Mouse (Mus musculus) ES-Bruce4 (cell line): ENCODE data around the gene Wdr70. TPM values are rescaled to one million over a fixed set of nuclear protein-coding genes. Genes with fewer than 3 reads are reported as not detected.

Experiments
- H3K27ac ChIP-seq: 2 replicates; pipeline ENCODE4 v1.5.1; 2012; ENCODE audit warnings: low read length, inconsistent platforms; ENCODE audit not compliant: insufficient read depth
- H3K27me3 ChIP-seq: 2 replicates; pipeline ENCODE4 v1.6.1; 2012; ENCODE audit warnings: mild to moderate bottlenecking, low read length, inconsistent platforms; ENCODE audit not compliant: control insufficient read depth, poor library complexity, insufficient read depth, severe bottlenecking
- H3K36me3 ChIP-seq: 2 replicates; pipeline ENCODE4 v1.6.1; 2012; ENCODE audit warnings: inconsistent platforms, mild to moderate bottlenecking, low read length, moderate library complexity; ENCODE audit not compliant: control insufficient read depth, poor library complexity, insufficient read depth, severe bottlenecking
- H3K4me1 ChIP-seq: one replicate; pipeline ENCODE4 v1.8.1; 2011; ENCODE audit warnings: low read length; ENCODE audit not compliant: control insufficient read depth, insufficient read depth
- H3K4me3 ChIP-seq: 2 replicates; pipeline ENCODE4 v1.5.1; 2011; ENCODE audit warnings: low read depth, mild to moderate bottlenecking, low read length
- H3K9ac ChIP-seq: 2 replicates; pipeline ENCODE4 v1.6.1; 2012; ENCODE audit warnings: low read depth, mild to moderate bottlenecking, inconsistent platforms; ENCODE audit not compliant: poor library complexity, severe bottlenecking
- H3K9me3 ChIP-seq: replicated peaks from 2 replicates; pipeline ENCODE4 v1.6.1; 2012; ENCODE audit warnings: mild to moderate bottlenecking, low read length, inconsistent platforms; ENCODE audit not compliant: control insufficient read depth, poor library complexity, insufficient read depth, severe bottlenecking
- CTCF ChIP-seq: IDR thresholded peaks from one replicate; pipeline ENCODE4 v1.8.1; 2011; ENCODE audit warnings: low read depth, low read length
- EP300 ChIP-seq: IDR thresholded peaks from 2 replicates; pipeline ENCODE4 v1.6.1; 2011; ENCODE audit warnings: low read depth, low read length; ENCODE audit not compliant: insufficient read depth
- POLR2A ChIP-seq: IDR thresholded peaks from one replicate; pipeline ENCODE4 v1.8.1; 2011; ENCODE audit warnings: low read length; ENCODE audit not compliant: insufficient read depth
- polyA plus RNA-seq: library from polyadenylated mRNA; stranded (reverse); fragments of >200 nt; gene quantifications from 2 replicates; pipeline ENCODE4 v1.2.4, GENCODE M21; 2011; ENCODE audit warnings: low read depth; ENCODE audit not compliant: missing spikeins, insufficient read depth, insufficient read length

The Wdr70 gene
- polyA plus RNA-seq, 1 experiment = 65.5 TPM

- H3K4me3 ChIP-seq = no peak overlapping the region
- TF ChIP-seq CTCF (no peak), EP300 (no peak), POLR2A (no peak)
- H3K9ac ChIP-seq = no peak overlapping the region
- H3K4me1 ChIP-seq = no peaks in the 10 kb centered on the region
- H3K27me3 ChIP-seq = no peaks in the 10 kb centered on the region
- H3K9me3 ChIP-seq = no peaks in the 10 kb centered on the region
- H3K36me3 ChIP-seq = peaks cover 5% of the 10 kb centered on the region; the same call in 1 of the 2 replicates
- no peak overlapping the region for H3K27ac ChIP-seq
These were observed 214.8 kb downstream of the Wdr70 start for GRCm38 (mm10) chr15:7884181-7884580.

- H3K4me1 ChIP-seq = no peaks in the 10 kb centered on the region
- H3K9me3 ChIP-seq = no peaks in the 10 kb centered on the region
- no peaks in the 10 kb centered on the region for H3K27me3 ChIP-seq
- peaks cover 5% of the 10 kb centered on the region; the same call in 1 of the 2 replicates for H3K36me3 ChIP-seq
- no peak overlapping the region for H3K4me3 ChIP-seq
- TF ChIP-seq CTCF (no peak), EP300 (no peak), POLR2A (no peak)
- H3K27ac ChIP-seq = no peak overlapping the region
- no peak overlapping the region for H3K9ac ChIP-seq
These were observed 219.1 kb downstream of the Wdr70 start for GRCm38 (mm10) chr15:7879956-7880355.

- Histone ChIP-seq H3K4me1 (no peaks in the 10 kb centered on the region), H3K27me3 (no peaks in the 10 kb centered on the region), H3K9me3 (no peaks in the 10 kb centered on the region), H3K9ac (no peak overlapping the region), H3K36me3 (peaks cover 4% of the 10 kb centered on the region; the same call in 1 of the 2 replicates), H3K27ac (no peak overlapping the region), H3K4me3 (no peak overlapping the region)
- no peak for TF ChIP-seq EP300
- TF ChIP-seq CTCF = no peak
- no peak for TF ChIP-seq POLR2A
These were observed 220.1 kb downstream of the Wdr70 start for GRCm38 (mm10) chr15:7878861-7879260.

- H3K9me3 ChIP-seq = no peaks in the 10 kb centered on the region
- no peak overlapping the region for H3K27ac ChIP-seq
- no peak for TF ChIP-seq POLR2A
- no peak for TF ChIP-seq EP300
- TF ChIP-seq CTCF = no peak
These were observed 221.2 kb downstream of the Wdr70 start for GRCm38 (mm10) chr15:7877560-7878467.

GRCm38 (mm10) chr15:7875879-7876278, 223.1 kb downstream of the Wdr70 start:
- H3K9ac ChIP-seq = no peak overlapping the region
- H3K36me3 ChIP-seq = peaks cover 4% of the 10 kb centered on the region; the same call in 1 of the 2 replicates
- H3K27ac ChIP-seq = no peak overlapping the region
- H3K27me3 ChIP-seq = no peaks in the 10 kb centered on the region
- no peaks in the 10 kb centered on the region for H3K4me1 ChIP-seq
- TF ChIP-seq EP300 (no peak), CTCF (no peak), POLR2A (no peak)
- no peak overlapping the region for H3K4me3 ChIP-seq
- no peaks in the 10 kb centered on the region for H3K9me3 ChIP-seq

More at GRCm38 (mm10) chr15:7877560-7878467, 221.2 kb downstream of the Wdr70 start:
- Histone ChIP-seq H3K4me3 (no peak overlapping the region), H3K4me1 (no peaks in the 10 kb centered on the region), H3K9ac (no peak overlapping the region), H3K27me3 (no peaks in the 10 kb centered on the region), H3K36me3 (peaks cover 4% of the 10 kb centered on the region; the same call in 1 of the 2 replicates)

GRCm38 (mm10) chr15:7872473-7872872, 226.5 kb downstream of the Wdr70 start:
- no peaks in the 10 kb centered on the region; the same call in 1 of the 2 replicates for H3K27me3 ChIP-seq
- no peaks in the 10 kb centered on the region for H3K9me3 ChIP-seq
- TF ChIP-seq EP300 (no peak), CTCF (no peak)
- H3K36me3 ChIP-seq = no peaks in the 10 kb centered on the region
- H3K4me1 ChIP-seq = no peaks in the 10 kb centered on the region
- no peak overlapping the region for H3K9ac ChIP-seq
- no peak overlapping the region for H3K27ac ChIP-seq
- no peak overlapping the region for H3K4me3 ChIP-seq
